Mouse (Mus musculus): ENCODE data around the gene Gli3. TPM values are rescaled to one million over a fixed set of nuclear protein-coding genes. Genes with fewer than 3 reads are reported as not detected.

The Gli3 gene
- polyA plus RNA-seq, 1 experiment from 2014 or later: 25.5 TPM

GRCm38 (mm10) chr13:15457841-15458240 is 5.2 kb upstream of the Gli3 start:
- Histone ChIP-seq H3K9me3 (ENCODE audit: control insufficient read depth, low read length) (no peaks in the 10 kb centered on the region), H3K36me3 (ENCODE audit: control insufficient read depth, insufficient read depth, low read length) (no peaks in the 10 kb centered on the region), H3K27ac (ENCODE audit: low read depth) (no peak overlapping the region), H3K4me3 (ENCODE audit: low read depth, low read length) (no peak overlapping the region), H3K27me3 (replicated peaks; ENCODE audit: control insufficient read depth, insufficient read depth, low read length) (no peaks in the 10 kb centered on the region), H3K9ac (ENCODE audit: low read length) (no peak overlapping the region), H3K4me2 (ENCODE audit: low read length) (no peak overlapping the region), H3K4me1 (replicated peaks; ENCODE audit: control insufficient read depth, insufficient read depth, low read length) (peaks cover 16% of the 10 kb centered on the region)
- DNase-seq (ENCODE audit: low spot score) (no peak), ATAC-seq (replicated peaks; ENCODE audit: low FRiP score, low TSS enrichment, low read depth) (no peak)
- 60% methylated on average over 5 of the region's 5 CpGs for WGBS

GRCm38 (mm10) chr13:15461926-15462325 is 1.1 kb upstream of the Gli3 start:
- WGBS: 15% methylated on average over 7 of the region's 7 CpGs

GRCm38 (mm10) chr13:15463492-15464080 is 551 bp downstream of the Gli3 start:
- under 1% methylated on average over 63 of the region's 70 CpGs for WGBS
- ATAC-seq (replicated peaks; ENCODE audit: low FRiP score, low TSS enrichment, low read depth): peak; percentile 85

More at GRCm38 (mm10) chr13:15461926-15462325, 1.1 kb upstream of the Gli3 start:
- H3K27me3 ChIP-seq (replicated peaks; ENCODE audit: control insufficient read depth, insufficient read depth, low read length): no peaks in the 10 kb centered on the region
- DNase-seq (ENCODE audit: low spot score) (peak; percentile 56), ATAC-seq (replicated peaks; ENCODE audit: low FRiP score, low TSS enrichment, low read depth) (no peak)
- H3K4me2 ChIP-seq (ENCODE audit: low read length): peak overlapping the region; percentile 65
- H3K9me3 ChIP-seq (ENCODE audit: control insufficient read depth, low read length): no peaks in the 10 kb centered on the region
- peak overlapping the region; percentile 96 for H3K27ac ChIP-seq (ENCODE audit: low read depth)
- H3K4me1 ChIP-seq (replicated peaks; ENCODE audit: control insufficient read depth, insufficient read depth, low read length): peaks cover 18% of the 10 kb centered on the region
- H3K36me3 ChIP-seq (ENCODE audit: control insufficient read depth, insufficient read depth, low read length): no peaks in the 10 kb centered on the region
- peak overlapping the region; percentile 78; the same call in 1 of the 2 replicates for H3K4me3 ChIP-seq (ENCODE audit: low read depth, low read length)
- peak overlapping the region; percentile 85 for H3K9ac ChIP-seq (ENCODE audit: low read length)

GRCm38 (mm10) chr13:15464081-15464526 is 1.1 kb downstream of the Gli3 start:
- peak overlapping the region; percentile 65 for H3K4me2 ChIP-seq (ENCODE audit: low read length)
- peak; percentile 81 for DNase-seq (ENCODE audit: low spot score)
- ATAC-seq (replicated peaks; ENCODE audit: low FRiP score, low TSS enrichment, low read depth): peak; percentile 16; the same call in 1 of the 2 replicates
- H3K36me3 ChIP-seq (ENCODE audit: control insufficient read depth, insufficient read depth, low read length): no peaks in the 10 kb centered on the region
- H3K4me1 ChIP-seq (replicated peaks; ENCODE audit: control insufficient read depth, insufficient read depth, low read length): peaks cover 34% of the 10 kb centered on the region
- H3K27ac ChIP-seq (ENCODE audit: low read depth): peak overlapping the region; percentile 96
- H3K27me3 ChIP-seq (replicated peaks; ENCODE audit: control insufficient read depth, insufficient read depth, low read length): no peaks in the 10 kb centered on the region
- no peaks in the 10 kb centered on the region for H3K9me3 ChIP-seq (ENCODE audit: control insufficient read depth, low read length)
- peak overlapping the region; percentile 78 for H3K4me3 ChIP-seq (ENCODE audit: low read depth, low read length)
- under 1% methylated on average over 51 of the region's 51 CpGs for WGBS
- peak overlapping the region; percentile 85 for H3K9ac ChIP-seq (ENCODE audit: low read length)

More at GRCm38 (mm10) chr13:15463492-15464080, 551 bp downstream of the Gli3 start:
- H3K4me3 ChIP-seq (ENCODE audit: low read depth, low read length): peak overlapping the region; percentile 78
- peak overlapping the region; percentile 65 for H3K4me2 ChIP-seq (ENCODE audit: low read length)
- no peaks in the 10 kb centered on the region for H3K36me3 ChIP-seq (ENCODE audit: control insufficient read depth, insufficient read depth, low read length)
- no peaks in the 10 kb centered on the region for H3K27me3 ChIP-seq (replicated peaks; ENCODE audit: control insufficient read depth, insufficient read depth, low read length)
- peaks cover 33% of the 10 kb centered on the region for H3K4me1 ChIP-seq (replicated peaks; ENCODE audit: control insufficient read depth, insufficient read depth, low read length)
- peak overlapping the region; percentile 85 for H3K9ac ChIP-seq (ENCODE audit: low read length)
- no peaks in the 10 kb centered on the region for H3K9me3 ChIP-seq (ENCODE audit: control insufficient read depth, low read length)
- peak; percentile 90 for DNase-seq (ENCODE audit: low spot score)
- peak overlapping the region; percentile 96 for H3K27ac ChIP-seq (ENCODE audit: low read depth)

DNA sequence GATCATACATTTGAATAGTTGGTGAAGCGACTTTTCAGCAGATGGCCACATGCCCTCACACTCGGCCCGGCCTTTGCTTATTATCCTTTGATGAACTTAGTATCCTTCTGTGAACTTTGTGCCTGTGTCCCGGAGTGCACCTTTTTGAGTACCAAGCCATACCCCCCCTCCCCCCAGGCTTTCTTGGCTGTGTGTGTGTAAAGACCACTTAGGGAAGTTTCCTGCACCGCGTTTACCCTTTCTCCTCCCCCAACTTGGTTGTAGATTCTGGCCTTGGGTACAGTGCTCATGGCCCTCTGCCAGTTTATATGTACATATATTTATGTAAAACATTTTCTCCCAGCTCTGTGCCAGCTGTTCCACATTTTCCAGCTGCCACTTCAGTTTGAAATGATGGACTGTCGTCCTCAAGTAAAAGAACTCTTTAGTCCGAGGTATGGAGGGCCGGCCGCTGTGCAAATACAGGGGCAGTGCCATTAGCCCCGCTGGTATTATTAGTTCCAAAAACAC is 1.8 kb downstream of the Gli3 start:
- Histone ChIP-seq H3K4me2 (ENCODE audit: low read length) (peak overlapping the region; percentile 65), H3K4me3 (ENCODE audit: low read depth, low read length) (peak overlapping the region; percentile 78), H3K27me3 (replicated peaks; ENCODE audit: control insufficient read depth, insufficient read depth, low read length) (no peaks in the 10 kb centered on the region), H3K36me3 (ENCODE audit: control insufficient read depth, insufficient read depth, low read length) (no peaks in the 10 kb centered on the region), H3K27ac (ENCODE audit: low read depth) (peak overlapping the region; percentile 96), H3K4me1 (replicated peaks; ENCODE audit: control insufficient read depth, insufficient read depth, low read length) (peaks cover 34% of the 10 kb centered on the region), H3K9ac (ENCODE audit: low read length) (peak overlapping the region; percentile 85), H3K9me3 (ENCODE audit: control insufficient read depth, low read length) (no peaks in the 10 kb centered on the region)
- DNase-seq (ENCODE audit: low spot score): peak; percentile 71
- WGBS: 6% methylated on average over 11 of the region's 11 CpGs
- no peak for ATAC-seq (replicated peaks; ENCODE audit: low FRiP score, low TSS enrichment, low read depth)

DNA sequence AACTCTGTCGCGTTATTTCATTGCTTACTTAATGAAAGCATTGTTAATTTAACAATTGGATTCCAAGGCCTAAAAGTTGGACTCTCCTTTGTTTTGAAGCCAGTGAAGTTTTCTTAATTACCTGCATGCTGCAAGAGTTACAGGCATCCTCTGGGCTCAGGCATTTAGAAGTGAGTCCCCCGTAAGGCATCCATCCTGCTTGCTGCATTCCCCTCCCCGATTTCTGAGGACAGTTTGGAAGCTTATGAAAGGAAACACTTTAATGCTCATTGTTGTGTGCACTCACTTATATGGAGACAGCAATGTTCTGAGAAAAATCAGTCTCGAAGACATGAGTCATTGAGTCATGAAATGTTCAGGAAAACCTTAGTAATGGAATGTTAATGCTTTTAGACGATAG is 3.5 kb downstream of the Gli3 start:
- H3K4me1 ChIP-seq (replicated peaks; ENCODE audit: control insufficient read depth, insufficient read depth, low read length): peaks cover 40% of the 10 kb centered on the region

DNA sequence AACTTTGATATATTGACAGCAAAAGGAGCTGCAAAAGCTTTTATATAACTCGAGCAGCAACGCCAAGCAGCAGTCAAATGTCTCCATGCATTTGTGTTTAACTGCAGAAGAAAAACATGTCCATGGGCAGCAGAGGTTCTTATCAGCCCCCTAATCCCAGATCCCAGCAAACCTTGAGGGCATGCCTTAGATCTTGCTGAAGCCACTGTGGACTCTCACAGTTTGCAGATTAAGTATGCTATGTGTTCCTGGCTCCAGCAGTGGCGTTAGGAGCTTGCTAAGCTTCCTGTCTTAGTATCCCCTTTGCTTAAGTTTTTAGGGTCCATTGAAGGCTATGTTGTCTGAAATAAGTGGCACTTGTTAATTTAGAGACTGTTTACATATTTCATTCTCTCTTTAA is 4.4 kb downstream of the Gli3 start:
- ATAC-seq (replicated peaks; ENCODE audit: low FRiP score, low TSS enrichment, low read depth): no peak
- H3K9ac ChIP-seq (ENCODE audit: low read length): no peak overlapping the region
- H3K9me3 ChIP-seq (ENCODE audit: control insufficient read depth, low read length): no peaks in the 10 kb centered on the region
- H3K27me3 ChIP-seq (replicated peaks; ENCODE audit: control insufficient read depth, insufficient read depth, low read length): no peaks in the 10 kb centered on the region
- peak overlapping the region; percentile 65 for H3K4me2 ChIP-seq (ENCODE audit: low read length)
- DNase-seq (ENCODE audit: low spot score): no peak
- 30% methylated on average over 3 of the region's 3 CpGs for WGBS
- H3K4me1 ChIP-seq (replicated peaks; ENCODE audit: control insufficient read depth, insufficient read depth, low read length): peaks cover 31% of the 10 kb centered on the region
- no peak overlapping the region for H3K27ac ChIP-seq (ENCODE audit: low read depth)
- H3K36me3 ChIP-seq (ENCODE audit: control insufficient read depth, insufficient read depth, low read length): no peaks in the 10 kb centered on the region
- peak overlapping the region; percentile 78; the same call in 1 of the 2 replicates for H3K4me3 ChIP-seq (ENCODE audit: low read depth, low read length)

More for the DNA sequence above, 3.5 kb downstream of the Gli3 start:
- ATAC-seq (replicated peaks; ENCODE audit: low FRiP score, low TSS enrichment, low read depth) (no peak), DNase-seq (ENCODE audit: low spot score) (no peak)
- Histone ChIP-seq H3K36me3 (ENCODE audit: control insufficient read depth, insufficient read depth, low read length) (no peaks in the 10 kb centered on the region), H3K9ac (ENCODE audit: low read length) (peak overlapping the region; percentile 12), H3K9me3 (ENCODE audit: control insufficient read depth, low read length) (no peaks in the 10 kb centered on the region), H3K4me2 (ENCODE audit: low read length) (peak overlapping the region; percentile 65), H3K27ac (ENCODE audit: low read depth) (peak overlapping the region; percentile 3; the same call in 1 of the 2 replicates), H3K4me3 (ENCODE audit: low read depth, low read length) (peak overlapping the region; percentile 78), H3K27me3 (replicated peaks; ENCODE audit: control insufficient read depth, insufficient read depth, low read length) (no peaks in the 10 kb centered on the region)
- WGBS: 39% methylated on average over 6 of the region's 6 CpGs

DNA sequence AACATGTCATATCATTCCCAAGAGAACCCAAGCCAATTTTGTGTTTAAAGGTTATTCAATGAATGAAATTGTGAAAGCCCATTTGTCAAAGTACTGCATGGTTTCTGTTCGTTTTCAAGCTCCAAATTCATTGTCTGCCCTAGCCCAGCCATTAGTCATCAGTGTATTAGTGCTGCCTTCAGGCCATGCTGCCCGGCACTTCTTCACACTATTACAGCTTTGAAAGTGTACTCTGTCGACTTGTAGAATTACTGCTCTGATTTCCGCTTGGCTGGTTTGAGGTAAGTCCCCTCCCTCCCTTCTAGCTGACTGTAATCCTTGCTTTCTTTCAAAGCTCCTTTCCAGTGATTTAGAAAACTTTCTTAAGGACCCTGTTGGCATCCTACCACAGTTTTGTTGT is 5.4 kb downstream of the Gli3 start:
- DNase-seq (ENCODE audit: low spot score) (no peak), ATAC-seq (replicated peaks; ENCODE audit: low FRiP score, low TSS enrichment, low read depth) (no peak)
- peaks cover 35% of the 10 kb centered on the region for H3K4me1 ChIP-seq (replicated peaks; ENCODE audit: control insufficient read depth, insufficient read depth, low read length)
- no peak overlapping the region for H3K4me3 ChIP-seq (ENCODE audit: low read depth, low read length)
- no peaks in the 10 kb centered on the region for H3K27me3 ChIP-seq (replicated peaks; ENCODE audit: control insufficient read depth, insufficient read depth, low read length)
- H3K36me3 ChIP-seq (ENCODE audit: control insufficient read depth, insufficient read depth, low read length): no peaks in the 10 kb centered on the region
- no peaks in the 10 kb centered on the region for H3K9me3 ChIP-seq (ENCODE audit: control insufficient read depth, low read length)
- 29% methylated on average over 4 of the region's 4 CpGs for WGBS
- no peak overlapping the region for H3K9ac ChIP-seq (ENCODE audit: low read length)
- H3K27ac ChIP-seq (ENCODE audit: low read depth): no peak overlapping the region
- peak overlapping the region; percentile 32 for H3K4me2 ChIP-seq (ENCODE audit: low read length)

Data from intestine, embryonic 14.5 days (tissue).